Mouse (Mus musculus): ENCODE results near the gene Mars. TPM values are rescaled to one million over a fixed set of nuclear protein-coding genes. Genes with fewer than 3 reads are reported as not detected.

Mars gene
- polyA plus RNA-seq, 1 experiment from 2014 or later: 144 TPM

DNA sequence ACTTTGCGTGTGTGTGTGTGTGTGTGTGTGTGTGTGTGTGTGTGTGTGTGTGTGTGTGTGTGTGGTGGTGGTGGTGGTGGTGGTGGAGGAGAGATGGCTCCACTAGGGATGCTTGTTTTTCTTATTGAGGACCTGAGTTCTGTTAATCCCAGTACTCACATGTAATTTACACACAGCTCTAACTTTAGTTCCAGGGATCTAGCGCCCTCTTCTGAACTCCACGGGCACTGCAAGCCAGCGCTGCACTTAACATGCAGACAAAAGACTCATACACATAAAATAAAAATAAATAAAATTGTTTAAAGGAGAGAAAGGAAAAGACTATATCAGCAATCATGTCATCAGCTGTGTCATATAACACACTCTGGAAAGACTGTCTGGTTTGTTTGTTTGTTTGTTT, 37.4 kb upstream of the Mars start:
- Histone ChIP-seq H3K4me3 (replicated peaks) (no peak overlapping the region), H3K27me3 (no peaks in the 10 kb centered on the region), H3K27ac (no peak overlapping the region), H3K4me2 (no peak overlapping the region), H3K9ac (replicated peaks) (no peak overlapping the region), H3K9me3 (no peaks in the 10 kb centered on the region), H3K36me3 (no peaks in the 10 kb centered on the region), H3K4me1 (replicated peaks) (peaks cover 8% of the 10 kb centered on the region)
- no peak for ATAC-seq (ENCODE audit: insufficient number of reproducible peaks, insufficient read depth, low FRiP score, low TSS enrichment, low read depth)
- 74% methylated on average over 4 of the region's 4 CpGs for WGBS

DNA sequence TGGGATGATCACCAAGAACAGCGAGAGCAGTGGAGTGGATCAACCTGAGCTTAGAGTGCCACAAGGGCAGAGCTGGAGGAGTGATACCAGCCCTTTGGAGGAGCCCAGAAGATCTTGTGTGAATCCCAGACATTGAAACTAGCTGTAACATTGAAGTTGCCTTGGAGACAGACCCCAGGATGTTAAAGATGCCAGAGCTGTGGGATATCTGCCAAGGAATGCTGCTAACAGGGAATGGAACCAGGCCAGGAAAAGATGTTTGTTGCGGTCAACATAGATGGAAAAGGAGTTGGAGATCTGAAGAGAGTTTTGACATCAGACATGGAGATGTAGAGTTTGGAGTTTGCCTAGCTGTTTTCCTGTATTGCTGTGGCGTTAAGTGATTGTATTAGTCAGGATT, 34.6 kb upstream of the Mars start:
- no peaks in the 10 kb centered on the region for H3K36me3 ChIP-seq
- no peaks in the 10 kb centered on the region for H3K9me3 ChIP-seq
- no peak overlapping the region for H3K9ac ChIP-seq (replicated peaks)
- no peak overlapping the region for H3K4me3 ChIP-seq (replicated peaks)
- H3K4me1 ChIP-seq (replicated peaks): peaks cover 15% of the 10 kb centered on the region
- no peak for ATAC-seq (ENCODE audit: insufficient number of reproducible peaks, insufficient read depth, low FRiP score, low TSS enrichment, low read depth)
- no peak overlapping the region for H3K4me2 ChIP-seq
- H3K27me3 ChIP-seq: no peaks in the 10 kb centered on the region
- no peak overlapping the region for H3K27ac ChIP-seq
- WGBS: 85% methylated on average over 3 of the region's 3 CpGs

- no peak for ATAC-seq (ENCODE audit: insufficient number of reproducible peaks, insufficient read depth, low FRiP score, low TSS enrichment, low read depth)
- Histone ChIP-seq H3K36me3 (peaks cover under 1% of the 10 kb centered on the region; the same call in 1 of the 2 replicates), H3K27me3 (no peaks in the 10 kb centered on the region; the same call in none of the 2 replicates), H3K4me3 (replicated peaks) (no peak overlapping the region), H3K9me3 (no peaks in the 10 kb centered on the region), H3K4me1 (replicated peaks) (peaks cover 34% of the 10 kb centered on the region), H3K9ac (replicated peaks) (no peak overlapping the region), H3K27ac (no peak overlapping the region), H3K4me2 (no peak overlapping the region)
- WGBS: 70% methylated on average over 3 of the region's 3 CpGs
Observed at GRCm38 (mm10) chr10:127343029-127343428, 31.4 kb upstream of the Mars start.

DNA sequence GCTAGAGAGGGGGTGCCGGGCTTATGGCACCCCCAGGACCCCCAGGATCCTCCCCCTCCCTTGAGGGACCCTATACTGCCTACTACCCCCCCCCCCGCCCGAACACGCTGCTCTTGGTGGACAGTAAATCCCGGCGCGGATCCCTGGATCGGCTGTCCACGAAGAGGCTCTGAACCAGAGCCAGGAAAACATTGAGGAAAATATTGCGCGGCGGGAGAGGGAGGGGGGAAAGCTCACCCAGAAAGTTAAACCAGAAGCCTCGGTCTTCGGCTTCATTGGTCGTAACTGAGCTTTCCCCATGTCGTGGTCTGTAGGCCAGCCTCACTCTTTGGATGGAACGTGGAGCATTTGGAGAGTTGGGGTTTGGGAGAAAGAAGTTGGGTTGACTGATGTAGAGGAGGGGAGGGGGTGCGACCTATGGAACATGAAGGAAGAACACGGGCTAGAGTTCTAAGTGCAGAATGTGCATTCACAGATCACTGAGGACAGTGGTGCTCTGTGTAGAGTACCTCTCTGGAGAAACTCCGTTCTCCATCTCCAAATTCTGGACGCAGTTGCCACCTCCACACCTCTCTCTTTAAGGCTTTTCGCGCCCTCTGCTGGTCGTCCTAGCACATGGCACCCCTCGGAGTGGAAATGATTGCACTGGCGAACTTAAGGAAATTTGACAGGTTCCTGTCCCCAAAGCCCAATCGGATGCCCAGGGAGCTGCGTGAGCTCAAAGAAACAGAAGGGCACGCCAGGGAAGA, 30.5 kb upstream of the Mars start, which contains the start of gene Gli1:
Gene Gli1 (minus strand): TSS at position 84 of the 749 bp plus-strand sequence.
- ATAC-seq (ENCODE audit: insufficient number of reproducible peaks, insufficient read depth, low FRiP score, low TSS enrichment, low read depth): no peak
- H3K27ac ChIP-seq: peak within 1 kb of the TSS; percentile 95
- H3K4me1 ChIP-seq (replicated peaks): peaks cover 34% of the 10 kb centered on the region
- peaks cover 10% of the 10 kb centered on the region; the same call in 1 of the 2 replicates for H3K36me3 ChIP-seq
- no peaks in the 10 kb centered on the region for H3K9me3 ChIP-seq
- under 1% methylated on average over 29 of the region's 29 CpGs for WGBS
- no peaks in the 10 kb centered on the region; the same call in none of the 2 replicates for H3K27me3 ChIP-seq
- peak within 1 kb of the TSS; percentile 92 for H3K4me2 ChIP-seq
- peak within 1 kb of the TSS; percentile 60 for H3K4me3 ChIP-seq (replicated peaks)
- H3K9ac ChIP-seq (replicated peaks): peak within 1 kb of the TSS; percentile 77

GRCm38 (mm10) chr10:127341360-127341690, 29.7 kb upstream of the Mars start:
- peak overlapping the region; percentile 92 for H3K4me2 ChIP-seq
- 2% methylated on average over 10 of the region's 11 CpGs for WGBS
- no peaks in the 10 kb centered on the region; the same call in none of the 2 replicates for H3K27me3 ChIP-seq
- H3K36me3 ChIP-seq: peaks cover 17% of the 10 kb centered on the region
- no peaks in the 10 kb centered on the region for H3K9me3 ChIP-seq
- peak overlapping the region; percentile 60 for H3K4me3 ChIP-seq (replicated peaks)
- H3K4me1 ChIP-seq (replicated peaks): peaks cover 34% of the 10 kb centered on the region
- no peak for ATAC-seq (ENCODE audit: insufficient number of reproducible peaks, insufficient read depth, low FRiP score, low TSS enrichment, low read depth)
- peak overlapping the region; percentile 77 for H3K9ac ChIP-seq (replicated peaks)
- peak overlapping the region; percentile 95 for H3K27ac ChIP-seq

DNA sequence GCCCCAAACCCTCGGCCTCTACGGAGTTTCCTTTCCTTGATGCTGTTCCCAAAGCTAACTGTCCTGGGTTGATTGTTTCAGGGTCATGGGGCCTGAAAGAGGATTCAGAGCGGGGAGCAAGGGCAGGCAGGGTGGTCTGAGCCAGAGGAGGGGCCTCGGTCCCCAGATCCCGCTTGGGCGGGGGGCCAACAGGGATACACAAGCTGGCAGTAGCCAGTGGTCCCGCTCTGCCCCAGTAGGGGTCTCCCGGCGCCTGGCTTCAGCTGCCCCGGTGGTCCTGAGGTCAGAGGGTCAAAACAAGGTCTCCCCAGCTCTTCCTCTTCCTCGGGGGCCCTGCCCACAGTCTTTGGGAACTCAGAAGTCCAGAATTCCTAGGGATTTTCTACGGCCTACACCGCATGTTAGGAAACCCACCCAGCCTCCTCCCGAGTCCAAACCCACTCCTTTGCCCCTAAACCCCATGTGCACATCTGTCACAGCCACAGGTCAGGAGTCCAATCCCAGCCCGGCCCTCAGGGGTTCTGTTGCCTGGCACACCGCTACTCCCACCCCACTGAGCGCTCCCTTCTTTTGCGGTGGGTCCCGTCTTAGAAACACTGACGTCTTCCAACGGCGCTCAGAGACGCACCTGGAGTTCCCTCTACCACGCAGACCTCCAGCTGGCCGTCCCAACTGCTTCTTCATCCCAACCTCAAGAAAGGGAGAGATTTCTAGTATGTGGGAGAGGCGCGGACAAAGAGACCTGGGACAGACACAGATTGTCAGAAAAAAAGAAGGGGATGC, 29.2 kb upstream of the Mars start:
- Histone ChIP-seq H3K4me2 (peak overlapping the region; percentile 92), H3K27ac (peak overlapping the region; percentile 95), H3K27me3 (no peaks in the 10 kb centered on the region; the same call in none of the 2 replicates), H3K36me3 (peaks cover 23% of the 10 kb centered on the region), H3K9ac (replicated peaks) (peak overlapping the region; percentile 77), H3K9me3 (no peaks in the 10 kb centered on the region), H3K4me3 (replicated peaks) (peak overlapping the region; percentile 60), H3K4me1 (replicated peaks) (peaks cover 34% of the 10 kb centered on the region)
- no peak for ATAC-seq (ENCODE audit: insufficient number of reproducible peaks, insufficient read depth, low FRiP score, low TSS enrichment, low read depth)
- WGBS: under 1% methylated on average over 27 of the region's 27 CpGs

GRCm38 (mm10) chr10:127339683-127340576, 28.3 kb upstream of the Mars start:
- Histone ChIP-seq H3K4me1 (replicated peaks) (peaks cover 34% of the 10 kb centered on the region), H3K27ac (peak overlapping the region; percentile 95), H3K36me3 (peaks cover 31% of the 10 kb centered on the region), H3K4me2 (peak overlapping the region; percentile 92), H3K4me3 (replicated peaks) (peak overlapping the region; percentile 60), H3K9ac (replicated peaks) (peak overlapping the region; percentile 77), H3K9me3 (no peaks in the 10 kb centered on the region), H3K27me3 (no peaks in the 10 kb centered on the region; the same call in none of the 2 replicates)
- WGBS: under 1% methylated on average over 42 of the region's 42 CpGs
- ATAC-seq (ENCODE audit: insufficient number of reproducible peaks, insufficient read depth, low FRiP score, low TSS enrichment, low read depth): no peak

GRCm38 (mm10) chr10:127338930-127339682, 27.5 kb upstream of the Mars start:
- peak overlapping the region; percentile 92 for H3K4me2 ChIP-seq
- ATAC-seq (ENCODE audit: insufficient number of reproducible peaks, insufficient read depth, low FRiP score, low TSS enrichment, low read depth): peak; percentile 76
- peak overlapping the region; percentile 47 for H3K9ac ChIP-seq (replicated peaks)
- peaks cover 40% of the 10 kb centered on the region for H3K36me3 ChIP-seq
- H3K27ac ChIP-seq: peak overlapping the region; percentile 95
- H3K9me3 ChIP-seq: no peaks in the 10 kb centered on the region
- peaks cover 34% of the 10 kb centered on the region for H3K4me1 ChIP-seq (replicated peaks)
- peak overlapping the region; percentile 60 for H3K4me3 ChIP-seq (replicated peaks)
- H3K27me3 ChIP-seq: no peaks in the 10 kb centered on the region; the same call in none of the 2 replicates
- under 1% methylated on average over 31 of the region's 31 CpGs for WGBS

DNA sequence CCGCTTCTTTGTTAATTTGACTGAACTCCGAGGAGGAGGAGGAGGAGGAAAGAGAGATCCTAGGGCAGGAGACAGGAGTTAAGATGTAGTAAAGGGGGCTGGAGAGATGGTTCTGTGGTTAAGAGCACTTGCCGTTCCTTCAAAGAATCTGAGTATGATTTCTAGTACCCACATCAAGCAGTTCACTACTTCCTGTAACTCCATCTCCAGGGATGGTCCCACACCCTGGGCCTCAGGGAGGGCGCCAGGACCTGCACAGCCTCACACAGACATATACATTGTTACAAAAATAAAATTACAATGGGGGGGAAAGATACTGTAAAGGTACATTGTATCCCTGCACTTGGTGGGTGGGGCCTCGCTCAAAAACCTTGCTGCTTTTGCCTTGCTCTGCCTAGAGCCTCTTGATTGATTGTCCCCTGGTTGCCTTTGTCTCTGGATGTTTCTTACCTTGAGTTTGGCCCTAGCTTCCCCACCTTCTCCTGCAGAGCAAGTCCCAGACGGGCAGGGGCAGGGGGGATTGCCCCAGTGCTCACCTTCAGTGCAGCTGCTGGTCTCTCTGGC, 26.0 kb upstream of the Mars start:
- Histone ChIP-seq H3K36me3 (peaks cover 54% of the 10 kb centered on the region), H3K9me3 (no peaks in the 10 kb centered on the region), H3K4me2 (no peak overlapping the region), H3K4me3 (replicated peaks) (no peak overlapping the region), H3K4me1 (replicated peaks) (peaks cover 34% of the 10 kb centered on the region), H3K27ac (no peak overlapping the region), H3K9ac (replicated peaks) (no peak overlapping the region), H3K27me3 (no peaks in the 10 kb centered on the region; the same call in none of the 2 replicates)
- ATAC-seq (ENCODE audit: insufficient number of reproducible peaks, insufficient read depth, low FRiP score, low TSS enrichment, low read depth): no peak
- WGBS: 81% methylated on average over 6 of the region's 6 CpGs

DNA sequence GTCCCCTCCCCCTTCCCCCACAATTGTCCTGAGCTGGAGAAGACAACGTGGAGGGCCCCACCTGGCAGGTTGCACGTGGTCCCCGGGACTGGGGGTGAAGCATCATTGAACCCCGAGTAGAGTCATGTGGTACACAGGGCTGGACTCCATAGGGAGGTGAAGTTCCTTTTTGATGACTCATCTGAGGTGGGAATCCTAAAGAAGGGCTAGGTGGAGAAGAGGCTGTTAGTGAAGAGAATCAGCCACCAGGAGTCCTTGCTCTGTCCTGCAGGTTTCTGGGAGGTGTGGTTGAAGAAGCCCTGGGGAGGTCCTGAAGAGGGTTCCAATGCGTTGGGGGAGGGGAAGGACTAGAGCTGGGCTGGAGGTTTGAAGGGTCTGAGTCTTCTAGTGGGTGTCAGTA, 25.4 kb upstream of the Mars start:
- ATAC-seq (ENCODE audit: insufficient number of reproducible peaks, insufficient read depth, low FRiP score, low TSS enrichment, low read depth): no peak
- WGBS: 71% methylated on average over 5 of the region's 5 CpGs

More for the DNA sequence above, 25.4 kb upstream of the Mars start:
- Histone ChIP-seq H3K4me2 (no peak overlapping the region), H3K4me1 (replicated peaks) (peaks cover 28% of the 10 kb centered on the region), H3K4me3 (replicated peaks) (no peak overlapping the region), H3K27me3 (no peaks in the 10 kb centered on the region; the same call in none of the 2 replicates), H3K36me3 (peaks cover 60% of the 10 kb centered on the region), H3K9me3 (no peaks in the 10 kb centered on the region), H3K9ac (replicated peaks) (no peak overlapping the region), H3K27ac (no peak overlapping the region)

Data from limb, embryonic 12.5 days (tissue).